ENCODE assay signal across 8 mouse cellular contexts in the genomic region with DNA sequence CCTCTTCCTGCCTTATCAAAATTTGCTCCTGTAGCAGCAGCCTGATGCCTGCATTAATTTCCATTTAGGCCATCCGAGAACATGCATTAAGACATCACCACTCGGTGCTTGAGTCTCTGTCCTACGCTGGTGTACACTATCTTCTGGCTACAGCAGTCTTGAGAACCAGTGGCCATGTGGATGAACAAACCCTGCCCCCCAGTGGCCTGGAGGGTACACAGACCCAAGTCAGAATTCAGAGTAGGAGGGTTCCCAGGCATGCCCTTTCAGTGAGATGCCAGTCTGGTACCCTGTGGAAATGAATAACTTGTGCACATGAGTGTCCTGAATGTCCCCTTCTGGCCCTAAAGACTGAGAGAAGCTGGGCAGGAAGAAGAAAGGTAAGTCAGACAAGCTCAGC. TPM values are rescaled to one million over a fixed set of nuclear protein-coding genes. Genes with fewer than 3 reads are reported as not detected.
DNase-seq lines count a peak whose midpoint lies in the region; ATAC-seq and TF ChIP-seq lines count a peak whose summit lies in the region.

No protein-coding gene starts in this region.

- no peak overlapping the region for H3K9ac ChIP-seq in kidney, embryonic 14.5 days (ENCODE audit: low read depth, low read length)
- H3K9ac ChIP-seq in forebrain, embryonic 12.5 days: no peak overlapping the region

- ATAC-seq in CD4-positive, CD25-positive, alpha-beta regulatory T cell, adult 4 months: no peak
- ATAC-seq in kidney, embryonic 14.5 days (ENCODE audit: low FRiP score, low TSS enrichment): no peak
- no peak for ATAC-seq in forebrain, embryonic 12.5 days (ENCODE audit: low FRiP score)

- H3K4me1 ChIP-seq in kidney, embryonic 14.5 days (ENCODE audit: control insufficient read depth, insufficient read depth, low read length): no peaks in the 10 kb centered on the region
- H3K4me1 ChIP-seq in E14TG2a.4 (replicated peaks; ENCODE audit: low read depth, low read length): peaks cover 10% of the 10 kb centered on the region
- no peaks in the 10 kb centered on the region for H3K4me1 ChIP-seq in embryonic facial prominence, embryonic 10.5 days
- H3K4me1 ChIP-seq in forebrain, embryonic 12.5 days: no peaks in the 10 kb centered on the region

- H3K9me3 ChIP-seq in kidney, embryonic 14.5 days (ENCODE audit: control insufficient read depth, low read length): no peaks in the 10 kb centered on the region
- peaks cover 17% of the 10 kb centered on the region for H3K9me3 ChIP-seq in E14TG2a.4 (ENCODE audit: low read length)
- H3K9me3 ChIP-seq in embryonic facial prominence, embryonic 10.5 days: no peaks in the 10 kb centered on the region
- no peaks in the 10 kb centered on the region for H3K9me3 ChIP-seq in forebrain, embryonic 12.5 days

- H3K27me3 ChIP-seq in kidney, embryonic 14.5 days (ENCODE audit: control insufficient read depth, insufficient read depth, low read length): no peaks in the 10 kb centered on the region
- no peaks in the 10 kb centered on the region for H3K27me3 ChIP-seq in E14TG2a.4 (ENCODE audit: insufficient read depth, low read length)
- no peaks in the 10 kb centered on the region for H3K27me3 ChIP-seq in embryonic facial prominence, embryonic 10.5 days (replicated peaks; ENCODE audit: low read depth, poor library complexity, severe bottlenecking)
- no peaks in the 10 kb centered on the region for H3K27me3 ChIP-seq in forebrain, embryonic 12.5 days

- no peak overlapping the region for H3K4me3 ChIP-seq in kidney, embryonic 14.5 days (ENCODE audit: low read length)
- no peak overlapping the region for H3K4me3 ChIP-seq in E14TG2a.4 (replicated peaks; ENCODE audit: low read length)
- no peak overlapping the region for H3K4me3 ChIP-seq in embryonic facial prominence, embryonic 10.5 days
- no peak overlapping the region for H3K4me3 ChIP-seq in forebrain, embryonic 12.5 days (replicated peaks)

- no peak overlapping the region for H3K4me2 ChIP-seq in kidney, embryonic 14.5 days (replicated peaks; ENCODE audit: low read depth, low read length)
- no peak overlapping the region for H3K4me2 ChIP-seq in forebrain, embryonic 12.5 days

- no peak overlapping the region for H3K27ac ChIP-seq in kidney, embryonic 14.5 days (ENCODE audit: low read depth, low read length)
- no peak overlapping the region for H3K27ac ChIP-seq in embryonic facial prominence, embryonic 10.5 days (replicated peaks)
- H3K27ac ChIP-seq in forebrain, embryonic 12.5 days: no peak overlapping the region

- H3K36me3 ChIP-seq in kidney, embryonic 14.5 days (ENCODE audit: control insufficient read depth, insufficient read depth, low read length): no peaks in the 10 kb centered on the region
- no peaks in the 10 kb centered on the region for H3K36me3 ChIP-seq in E14TG2a.4 (ENCODE audit: insufficient read depth, low read length)
- H3K36me3 ChIP-seq in embryonic facial prominence, embryonic 10.5 days (replicated peaks): no peaks in the 10 kb centered on the region
- no peaks in the 10 kb centered on the region for H3K36me3 ChIP-seq in forebrain, embryonic 12.5 days (replicated peaks)

- 0 out of 2 replicates have a peak, but pooled peaks have one; percentile 9 for TF ChIP-seq CTCF in E14TG2a.4 (conservative IDR thresholded peaks at IDR 0.05; ENCODE audit: low read length)

- DNase-seq in CD4-positive, CD25-positive, alpha-beta regulatory T cell, adult 2 months (ENCODE audit: low read depth, low spot score): peak; percentile 41
- DNase-seq in kidney, postnatal 10 days: peak; percentile 30
- peak; percentile 11 for DNase-seq in lung, postnatal 14 days
- DNase-seq in embryonic facial prominence, embryonic 10.5 days (ENCODE audit: low spot score): no peak

- WGBS in kidney, embryonic 14.5 days: 86% methylated on average over 3 of the region's 3 CpGs
- 85% methylated on average over 3 of the region's 3 CpGs for WGBS in embryonic facial prominence, embryonic 10.5 days
- 94% methylated on average over 3 of the region's 3 CpGs for WGBS in forebrain, embryonic 12.5 days

RNA-seq across cellular contexts. Expression of a gene that starts 50.4 kb away (rescaled TPM):
- polyA plus RNA-seq in CD4-positive, CD25-positive, alpha-beta regulatory T cell, adult 4 months (2017; shearing (Covaris generic)): not detected
- polyA plus RNA-seq in kidney, embryonic 14.5 days (2014; fragmentation: Nextera tagmentation; extraction: Ambion mirVana): 0.60 and 0.61 TPM in 2 replicates
- 0.35 and 0.43 TPM in 2 replicates for polyA plus RNA-seq in embryonic facial prominence, embryonic 10.5 days (2016; fragmentation: Nextera tagmentation; extraction: Ambion mirVana)
- polyA plus RNA-seq in forebrain, embryonic 12.5 days (2016; fragmentation: Nextera tagmentation; extraction: Ambion mirVana): 0.38 and 0.51 TPM in 2 replicates
